8 mouse cellular contexts compared by ENCODE assay signal in the genomic region with DNA sequence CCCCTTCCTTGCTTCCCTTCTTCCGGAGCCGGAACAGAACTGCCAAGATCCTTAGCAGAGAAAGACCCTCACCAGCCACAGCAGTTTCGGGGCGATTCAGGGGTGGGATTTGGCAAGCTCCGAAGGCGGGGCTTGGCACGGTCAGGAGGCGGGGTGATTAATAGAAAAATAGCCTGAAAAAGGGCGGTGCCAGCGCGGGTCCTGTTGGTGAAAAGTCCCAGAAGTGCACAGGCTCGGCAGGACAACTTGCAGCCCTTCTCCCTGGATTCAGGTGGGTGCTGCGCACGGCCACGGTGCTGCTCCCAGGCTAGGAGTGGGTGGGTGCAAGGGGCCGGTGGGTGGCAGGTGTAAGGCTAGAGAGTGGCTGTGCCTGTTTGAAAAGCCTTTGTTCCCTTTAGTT. TPM values are rescaled to one million over a fixed set of nuclear protein-coding genes. Genes with fewer than 3 reads are reported as not detected.
DNase-seq lines count a peak whose midpoint lies in the region; ATAC-seq lines count a peak whose summit lies in the region.

No protein-coding gene starts in this region.

- no peaks in the 10 kb centered on the region for H3K9me3 ChIP-seq in intestine, embryonic 16.5 days (ENCODE audit: control insufficient read depth, low read length)
- no peaks in the 10 kb centered on the region for H3K9me3 ChIP-seq in neural tube, embryonic 13.5 days

- H3K9ac ChIP-seq in intestine, embryonic 16.5 days (ENCODE audit: low read depth, low read length) = peak overlapping the region; percentile 76
- H3K9ac ChIP-seq in neural tube, embryonic 13.5 days = peak overlapping the region; percentile 71

- H3K4me3 ChIP-seq in intestine, embryonic 16.5 days (ENCODE audit: low read length) = peak overlapping the region; percentile 63
- H3K4me3 ChIP-seq in neural tube, embryonic 13.5 days = peak overlapping the region; percentile 43

- H3K27me3 ChIP-seq in intestine, embryonic 16.5 days (replicated peaks; ENCODE audit: control insufficient read depth, insufficient read depth, low read length) = no peaks in the 10 kb centered on the region
- no peaks in the 10 kb centered on the region for H3K27me3 ChIP-seq in neural tube, embryonic 13.5 days

- H3K4me1 ChIP-seq in intestine, embryonic 16.5 days (ENCODE audit: control insufficient read depth, insufficient read depth, low read length) = peaks cover 17% of the 10 kb centered on the region
- H3K4me1 ChIP-seq in neural tube, embryonic 13.5 days (replicated peaks) = peaks cover 28% of the 10 kb centered on the region; the same call in 1 of the 2 replicates

- peak overlapping the region; percentile 92 for H3K27ac ChIP-seq in intestine, embryonic 16.5 days (ENCODE audit: low read length)
- peak overlapping the region; percentile 19 for H3K27ac ChIP-seq in neural tube, embryonic 13.5 days (replicated peaks)

- H3K36me3 ChIP-seq in intestine, embryonic 16.5 days (ENCODE audit: control insufficient read depth, insufficient read depth, low read length) = no peaks in the 10 kb centered on the region
- H3K36me3 ChIP-seq in neural tube, embryonic 13.5 days = no peaks in the 10 kb centered on the region

- DNase-seq in NIH3T3 (ENCODE audit: low read depth) = peak; percentile 62
- peak; percentile 19 to 31 for DNase-seq in gastrocnemius, postnatal 4 days (ENCODE audit: low spot score in 2 of 2)
- DNase-seq in lung, adult 18-20 months = peak; percentile 87
- DNase-seq in right cerebral cortex, adult 18-20 months = no peak
- DNase-seq in frontal cortex, adult 2 months (ENCODE audit: extremely low spot score in 1 of 2, low spot score in 1 of 2) = no peak

- WGBS in intestine, embryonic 16.5 days = under 1% methylated on average over 16 of the region's 16 CpGs
- WGBS in neural tube, embryonic 13.5 days = under 1% methylated on average over 16 of the region's 16 CpGs

- peak; percentile 69 for ATAC-seq in common myeloid progenitor, adult 5-6 weeks (replicated peaks; ENCODE audit: low read depth, poor library complexity, severe bottlenecking)
- peak; percentile 77 for ATAC-seq in intestine, embryonic 16.5 days
- ATAC-seq in neural tube, embryonic 13.5 days (ENCODE audit: low read depth) = peak; percentile 83

- H3K4me2 ChIP-seq in intestine, embryonic 16.5 days (ENCODE audit: low read depth, low read length) = peak overlapping the region; percentile 77
- H3K4me2 ChIP-seq in neural tube, embryonic 13.5 days = peak overlapping the region; percentile 69

RNA-seq across cellular contexts. Expression of gene Mgst1, which starts 0.2 kb away (rescaled TPM):
- total RNA-seq in common myeloid progenitor, adult 5-6 weeks (2017) = 23.4 and 25.7 TPM in 2 replicates
- total RNA-seq in gastrocnemius, postnatal 4 days (2021) = 10 to 100 TPM; 31.8 to 43.9 TPM
- polyA plus RNA-seq in intestine, embryonic 16.5 days (2015; fragmentation: Nextera tagmentation; extraction: Ambion mirVana) = 595 and 631 TPM in 2 replicates
- 108 and 112 TPM in 2 replicates for polyA plus RNA-seq in neural tube, embryonic 13.5 days (2015; fragmentation: Nextera tagmentation; extraction: Ambion mirVana)
- polyA plus RNA-seq in frontal cortex, adult 2 months (2012; rRNA removed) = 44.3 and 53.7 TPM in 2 replicates

Comparison
In these comparisons a context has a peak if more than half of its experiments do, and no peak if none do; other contexts are left out.
1. DNase-seq: peak in NIH3T3 (single experiment), gastrocnemius, postnatal 4 days (2 of 2) and lung, adult 18-20 months (2 of 2); none in right cerebral cortex, adult 18-20 months (single experiment) and frontal cortex, adult 2 months (0 of 2).
2. Peak in every context shown above with its lines, with median percentiles within 50 percentile points of each other: ATAC-seq.